Comparison of ENCODE assay signal across 14 mouse cellular contexts in genomic region chr16:18289614-18290013, GRCm38 (mm10). TPM values are rescaled to one million over a fixed set of nuclear protein-coding genes. Genes with fewer than 3 reads are reported as not detected.
DNase-seq lines count a peak whose midpoint lies in the region; ATAC-seq and TF ChIP-seq lines count a peak whose summit lies in the region.
"Not testable (repeated sequence)": the region's sequence is repeated elsewhere in the genome, so short reads cannot be mapped to it uniquely, and the experiment has no call there.
"Had no signal": no experiment of that assay in that cellular context is flagged by ENCODE, and none has a peak within 500 bp of the region (broad histone marks: within the 10 kb centered on the region; RNA-seq: fewer than 3 reads in every experiment).

No protein-coding gene starts in this region.

- H3K4me3 ChIP-seq in CH12.LX (replicated peaks in 1 of 3; ENCODE audit: low read depth in 2 of 3, low read length in 2 of 3, poor library complexity in 1 of 3) = peak overlapping the region; percentile 40 to 55 (median 55)
- H3K4me3 ChIP-seq in embryonic facial prominence, embryonic 10.5 days = peak overlapping the region; percentile 95
- peak overlapping the region; percentile 89 for H3K4me3 ChIP-seq in forebrain, embryonic 15.5 days
- H3K4me3 ChIP-seq in hindbrain, embryonic 10.5 days = peak overlapping the region; percentile 99
- H3K4me3 ChIP-seq in kidney, embryonic 15.5 days (replicated peaks) = peak overlapping the region; percentile 93
- H3K4me3 ChIP-seq in liver, embryonic 14.5 days (ENCODE audit: insufficient read depth in 1 of 2, low read depth in 2 of 2, low read length in 2 of 2) = peak overlapping the region; percentile 55 to 72
- H3K4me3 ChIP-seq in midbrain, embryonic 12.5 days = peak overlapping the region; percentile 82
- H3K4me3 ChIP-seq in small intestine, adult 2 months (ENCODE audit: low read depth, low read length) = peak overlapping the region; percentile 57

- not testable (repeated sequence) for TF ChIP-seq RAD21 in CH12.LX (IDR thresholded peaks at IDR 0.05; ENCODE audit: low read depth, low read length)

- in situ Hi-C loops in CH12.LX (cut with MboI; ENCODE audit: low pct_ligation_motif_present, low pct_unique_long_range_greater_than_20kb, low sequenced_read_pairs) = loop anchor here (5.0 kb wide), 1 partner anchor 37 kb away; no protein-coding TSS in a partner anchor

- dilution Hi-C loops in CH12.LX (cut with MboI; ENCODE audit: extremely low pct_ligation_motif_present, extremely low pct_unique_long_range_greater_than_20kb, low sequenced_read_pairs) = not testable (repeated sequence)

- peaks cover 42% of the 10 kb centered on the region for H3K79me2 ChIP-seq in CH12.LX (replicated peaks; ENCODE audit: control insufficient read depth, extremely low read depth, insufficient read depth, poor library complexity, severe bottlenecking)

- WGBS in embryonic facial prominence, embryonic 10.5 days = 5% methylated on average over 10 of the region's 10 CpGs
- 4% methylated on average over 10 of the region's 10 CpGs for WGBS in forebrain, embryonic 15.5 days
- 7% methylated on average over 10 of the region's 10 CpGs for WGBS in hindbrain, embryonic 10.5 days
- whole genome bisulfite sequencing in kidney, embryonic 15.5 days = 2% methylated on average over 10 of the region's 10 CpGs
- under 1% methylated on average over 9 of the region's 10 CpGs for WGBS in liver, embryonic 14.5 days (ENCODE audit: insufficient replicate concordance)
- 5% methylated on average over 10 of the region's 10 CpGs for WGBS in midbrain, embryonic 12.5 days
- WGBS in small intestine, adult 2 months = 2% methylated on average over 10 of the region's 10 CpGs

- not testable (repeated sequence) for ATAC-seq in forebrain, embryonic 15.5 days (replicated peaks); kidney, embryonic 15.5 days (replicated peaks; ENCODE audit: low FRiP score); liver, embryonic 14.5 days (ENCODE audit: insufficient read depth); midbrain, embryonic 12.5 days (ENCODE audit: low FRiP score, low read depth)

- H3K27ac ChIP-seq in CH12.LX (ENCODE audit: insufficient read depth, low read depth) = 0 out of 2 replicates have a peak overlapping the region, but pooled peaks have one; percentile 21
- H3K27ac ChIP-seq in embryonic facial prominence, embryonic 10.5 days (replicated peaks) = peak overlapping the region; percentile 98
- peak overlapping the region; percentile 67 for H3K27ac ChIP-seq in forebrain, embryonic 15.5 days (replicated peaks)
- peak overlapping the region; percentile 99 for H3K27ac ChIP-seq in hindbrain, embryonic 10.5 days
- peak overlapping the region; percentile 83 for H3K27ac ChIP-seq in kidney, embryonic 15.5 days
- H3K27ac ChIP-seq in liver, embryonic 14.5 days = peak overlapping the region; percentile 59; the same call in 1 of the 2 replicates
- H3K27ac ChIP-seq in midbrain, embryonic 12.5 days (replicated peaks) = 0 out of 2 replicates have a peak overlapping the region, but pooled peaks have one; percentile 42
- not testable (repeated sequence) for H3K27ac ChIP-seq in small intestine, adult 2 months (ENCODE audit: insufficient read depth, low read depth, low read length)

- TF ChIP-seq CTCF in CH12.LX (conservative IDR thresholded peaks at IDR 0.05 in 1 of 2, IDR thresholded peaks at IDR 0.05 in 1 of 2; ENCODE audit: low read depth in 2 of 2, low read length in 2 of 2); liver, embryonic 14.5 days (IDR thresholded peaks at IDR 0.05; ENCODE audit: low read depth); small intestine, adult 2 months (IDR thresholded peaks at IDR 0.05; ENCODE audit: extremely low read depth, insufficient read length, insufficient replicate concordance, low read depth, low read length): not testable (repeated sequence)

- peak overlapping the region; percentile 25; the same call in 1 of the 2 replicates for H3K4me2 ChIP-seq in CH12.LX (ENCODE audit: insufficient read depth, low read depth, poor library complexity, severe bottlenecking)
- H3K4me2 ChIP-seq in forebrain, embryonic 15.5 days (replicated peaks) = peak overlapping the region; percentile 85
- peak overlapping the region; percentile 51 for H3K4me2 ChIP-seq in kidney, embryonic 15.5 days
- H3K4me2 ChIP-seq in liver, embryonic 14.5 days (ENCODE audit: low read depth) = peak overlapping the region; percentile 61
- H3K4me2 ChIP-seq in midbrain, embryonic 12.5 days (replicated peaks) = peak overlapping the region; percentile 96

- H3K4me1 ChIP-seq in CH12.LX (ENCODE audit: control insufficient read depth in 1 of 2, insufficient read depth in 2 of 2) = peaks cover 13 to 33% of the 10 kb centered on the region in 2 experiments
- H3K4me1 ChIP-seq in embryonic facial prominence, embryonic 10.5 days = peaks cover 32% of the 10 kb centered on the region
- peaks cover 36% of the 10 kb centered on the region for H3K4me1 ChIP-seq in forebrain, embryonic 15.5 days
- peaks cover 34% of the 10 kb centered on the region for H3K4me1 ChIP-seq in hindbrain, embryonic 10.5 days (replicated peaks)
- H3K4me1 ChIP-seq in kidney, embryonic 15.5 days = peaks cover 24% of the 10 kb centered on the region
- H3K4me1 ChIP-seq in liver, embryonic 14.5 days (replicated peaks; ENCODE audit: control insufficient read depth in 2 of 2, insufficient read depth in 2 of 2, low read length in 1 of 2) = peaks cover 16 to 18% of the 10 kb centered on the region in 2 experiments
- peaks cover 31% of the 10 kb centered on the region for H3K4me1 ChIP-seq in midbrain, embryonic 12.5 days
- H3K4me1 ChIP-seq in small intestine, adult 2 months (ENCODE audit: control insufficient read depth, insufficient read depth, insufficient read length, low read length) = not testable (repeated sequence)

- TF ChIP-seq POLR2A in CH12.LX (IDR thresholded peaks at IDR 0.05; ENCODE audit: low read depth, low read length); small intestine, adult 2 months (IDR thresholded peaks at IDR 0.05; ENCODE audit: low read depth, low read length): not testable (repeated sequence)

- peak overlapping the region; percentile 57 for H3K9ac ChIP-seq in CH12.LX (ENCODE audit: insufficient read depth, low read depth)
- peak overlapping the region; percentile 38 for H3K9ac ChIP-seq in forebrain, embryonic 15.5 days (replicated peaks)
- H3K9ac ChIP-seq in kidney, embryonic 15.5 days = peak overlapping the region; percentile 98
- peak overlapping the region; percentile 68 for H3K9ac ChIP-seq in liver, embryonic 14.5 days (replicated peaks)
- H3K9ac ChIP-seq in midbrain, embryonic 12.5 days (replicated peaks) = not testable (repeated sequence)

- not testable (repeated sequence) for H3K27me3 ChIP-seq in CH12.LX (replicated peaks); embryonic facial prominence, embryonic 10.5 days (replicated peaks; ENCODE audit: low read depth, poor library complexity, severe bottlenecking); forebrain, embryonic 15.5 days; hindbrain, embryonic 10.5 days (ENCODE audit: insufficient read depth, poor library complexity, severe bottlenecking); kidney, embryonic 15.5 days; liver, embryonic 14.5 days (ENCODE audit: control insufficient read depth, insufficient read depth, low read length); midbrain, embryonic 12.5 days; small intestine, adult 2 months (ENCODE audit: control insufficient read depth, insufficient read depth, low read length)

- H3K36me3 ChIP-seq in CH12.LX (replicated peaks in 1 of 2; ENCODE audit: control insufficient read depth in 1 of 2, insufficient read depth in 1 of 2, low read length in 1 of 2) = peaks cover 16 to 30% of the 10 kb centered on the region in 2 experiments
- H3K36me3 ChIP-seq in embryonic facial prominence, embryonic 10.5 days (replicated peaks) = peaks cover 34% of the 10 kb centered on the region
- H3K36me3 ChIP-seq in forebrain, embryonic 15.5 days; small intestine, adult 2 months (ENCODE audit: control insufficient read depth, insufficient read depth, low read length): not testable (repeated sequence)
- H3K36me3 ChIP-seq in hindbrain, embryonic 10.5 days = peaks cover 31% of the 10 kb centered on the region
- H3K36me3 ChIP-seq in kidney, embryonic 15.5 days = peaks cover 16% of the 10 kb centered on the region
- peaks cover 27% of the 10 kb centered on the region for H3K36me3 ChIP-seq in liver, embryonic 14.5 days (replicated peaks; ENCODE audit: control insufficient read depth, insufficient read depth, low read depth)
- H3K36me3 ChIP-seq in midbrain, embryonic 12.5 days = peaks cover 11% of the 10 kb centered on the region

- not testable (repeated sequence) for H3K9me3 ChIP-seq in CH12.LX (replicated peaks; ENCODE audit: low read length); embryonic facial prominence, embryonic 10.5 days; forebrain, embryonic 15.5 days; hindbrain, embryonic 10.5 days; kidney, embryonic 15.5 days (replicated peaks); liver, embryonic 14.5 days (ENCODE audit: control insufficient read depth, low read length); midbrain, embryonic 12.5 days

- TF ChIP-seq EP300 in CH12.LX (IDR thresholded peaks at IDR 0.05; ENCODE audit: low read length) = not testable (repeated sequence)
- TF ChIP-seq EP300 in liver, embryonic 14.5 days (IDR thresholded peaks at IDR 0.05; ENCODE audit: low read depth) = 0 out of 2 replicates have a peak, but pooled peaks have one; percentile 7

- DNase-seq in CH12.LX (ENCODE audit: extremely low read depth) = peak; percentile 24
- DNase-seq in embryonic facial prominence, embryonic 10.5 days (ENCODE audit: low spot score); hindbrain, embryonic 10.5 days (ENCODE audit: low spot score); liver, embryonic 14.5 days (ENCODE audit: low read depth in 3 of 3, low spot score in 3 of 3): not testable (repeated sequence)

RNA-seq across cellular contexts. Expression of gene Dgcr8, which starts 0.6 kb away (rescaled TPM):
- 31.8 and 44.1 TPM in 2 replicates for total RNA-seq in CH12.LX (2012; rRNA removed)
- 29.1 and 34.4 TPM in 2 replicates for total RNA-seq in CH12.LX (2014; rRNA removed)
- 39.9 and 42.9 TPM in 2 replicates for polyA plus RNA-seq in CH12.LX (2012; ENCODE audit: insufficient read length, low read depth)
- polyA plus RNA-seq in embryonic facial prominence, embryonic 10.5 days (2016; fragmentation: Nextera tagmentation; extraction: Ambion mirVana) = 47.3 and 50.9 TPM in 2 replicates
- 38.5 and 40.9 TPM in 2 replicates for polyA plus RNA-seq in forebrain, embryonic 15.5 days (2015; fragmentation: Nextera tagmentation; extraction: Ambion mirVana)
- 37.4 and 45.4 TPM in 2 replicates for polyA plus RNA-seq in hindbrain, embryonic 10.5 days (2016; fragmentation: Nextera tagmentation; extraction: Ambion mirVana)
- 30.4 and 32.4 TPM in 2 replicates for polyA plus RNA-seq in kidney, embryonic 15.5 days (2015; fragmentation: Nextera tagmentation; extraction: Ambion mirVana)
- polyA plus RNA-seq in liver, embryonic 14.5 days (2012; rRNA removed) = 15.5 and 23.4 TPM in 2 replicates
- 8.8 and 10.4 TPM in 2 replicates for polyA plus RNA-seq in liver, embryonic 14.5 days (2014; fragmentation: Nextera tagmentation; extraction: Ambion mirVana)
- polyA plus RNA-seq in midbrain, embryonic 12.5 days (2016; fragmentation: Nextera tagmentation; extraction: Ambion mirVana) = 40.2 and 42.2 TPM in 2 replicates
- 6.3 and 14.5 TPM in 2 replicates for polyA plus RNA-seq in small intestine, adult 2 months (2012; rRNA removed)

RNA-seq across cellular contexts. Expression of gene Gm49776, which starts 31.5 kb away (rescaled TPM):
- 0.25 TPM in 1 of 2 replicates, not detected in the other for total RNA-seq in CH12.LX (2012; rRNA removed)
- not detected in 2 replicates for total RNA-seq in CH12.LX (2014; rRNA removed)
- polyA plus RNA-seq in CH12.LX (2012; ENCODE audit: insufficient read length, low read depth) = 25.0 TPM in 2 replicates
- polyA plus RNA-seq in embryonic facial prominence, embryonic 10.5 days (2016; fragmentation: Nextera tagmentation; extraction: Ambion mirVana) = 6.6 TPM in 1 of 2 replicates, not detected in the other
- polyA plus RNA-seq in forebrain, embryonic 15.5 days (2015; fragmentation: Nextera tagmentation; extraction: Ambion mirVana) = 3.1 and 6.6 TPM in 2 replicates
- polyA plus RNA-seq in hindbrain, embryonic 10.5 days (2016; fragmentation: Nextera tagmentation; extraction: Ambion mirVana) = 0.72 TPM in 1 of 2 replicates, not detected in the other
- 4.3 TPM in 1 of 2 replicates, not detected in the other for polyA plus RNA-seq in kidney, embryonic 15.5 days (2015; fragmentation: Nextera tagmentation; extraction: Ambion mirVana)
- 0.18 and 0.40 TPM in 2 replicates for polyA plus RNA-seq in liver, embryonic 14.5 days (2012; rRNA removed)
- 1.3 and 1.9 TPM in 2 replicates for polyA plus RNA-seq in liver, embryonic 14.5 days (2014; fragmentation: Nextera tagmentation; extraction: Ambion mirVana)
- 1.9 and 3.3 TPM in 2 replicates for polyA plus RNA-seq in midbrain, embryonic 12.5 days (2016; fragmentation: Nextera tagmentation; extraction: Ambion mirVana)
- polyA plus RNA-seq in small intestine, adult 2 months (2012; rRNA removed) = not detected in 2 replicates
- total RNA-seq: common myeloid progenitor, adult 5-6 weeks; gastrocnemius, postnatal 10 days; hematopoietic stem cell, adult 5-6 weeks; layer of hippocampus, adult 8-10 months; left cerebral cortex, postnatal 4 days had no signal
- polyA plus RNA-seq: CD4-positive, CD25-positive, alpha-beta regulatory T cell, adult 4 months had no signal

RNA-seq across cellular contexts. Expression of gene Ranbp1, which starts 41.1 kb away (rescaled TPM):
- total RNA-seq in CH12.LX (2012; rRNA removed) (605 and 763 TPM in 2 replicates), CH12.LX (2014; rRNA removed) (1,124 and 1,127 TPM in 2 replicates)
- 1,263 and 1,327 TPM in 2 replicates for polyA plus RNA-seq in CH12.LX (2012; ENCODE audit: insufficient read length, low read depth)
- 1,276 and 1,293 TPM in 2 replicates for polyA plus RNA-seq in embryonic facial prominence, embryonic 10.5 days (2016; fragmentation: Nextera tagmentation; extraction: Ambion mirVana)
- 441 and 464 TPM in 2 replicates for polyA plus RNA-seq in forebrain, embryonic 15.5 days (2015; fragmentation: Nextera tagmentation; extraction: Ambion mirVana)
- polyA plus RNA-seq in hindbrain, embryonic 10.5 days (2016; fragmentation: Nextera tagmentation; extraction: Ambion mirVana) = 1,091 and 1,220 TPM in 2 replicates
- polyA plus RNA-seq in kidney, embryonic 15.5 days (2015; fragmentation: Nextera tagmentation; extraction: Ambion mirVana) = 662 and 691 TPM in 2 replicates
- polyA plus RNA-seq in liver, embryonic 14.5 days (2012; rRNA removed) = 86.2 and 148 TPM in 2 replicates
- polyA plus RNA-seq in liver, embryonic 14.5 days (2014; fragmentation: Nextera tagmentation; extraction: Ambion mirVana) = 338 and 364 TPM in 2 replicates
- polyA plus RNA-seq in midbrain, embryonic 12.5 days (2016; fragmentation: Nextera tagmentation; extraction: Ambion mirVana) = 869 and 888 TPM in 2 replicates
- 17.7 and 47.7 TPM in 2 replicates for polyA plus RNA-seq in small intestine, adult 2 months (2012; rRNA removed)

RNA-seq across cellular contexts. Expression of gene Trmt2a, which starts 41.1 kb away (rescaled TPM):
- total RNA-seq in CH12.LX (2012; rRNA removed) (155 and 208 TPM in 2 replicates), CH12.LX (2014; rRNA removed) (196 and 199 TPM in 2 replicates)
- polyA plus RNA-seq in CH12.LX (2012; ENCODE audit: insufficient read length, low read depth) = 216 and 252 TPM in 2 replicates
- 116 and 120 TPM in 2 replicates for polyA plus RNA-seq in embryonic facial prominence, embryonic 10.5 days (2016; fragmentation: Nextera tagmentation; extraction: Ambion mirVana)
- 114 and 119 TPM in 2 replicates for polyA plus RNA-seq in forebrain, embryonic 15.5 days (2015; fragmentation: Nextera tagmentation; extraction: Ambion mirVana)
- 130 and 133 TPM in 2 replicates for polyA plus RNA-seq in hindbrain, embryonic 10.5 days (2016; fragmentation: Nextera tagmentation; extraction: Ambion mirVana)
- 99.2 and 102 TPM in 2 replicates for polyA plus RNA-seq in kidney, embryonic 15.5 days (2015; fragmentation: Nextera tagmentation; extraction: Ambion mirVana)
- 44.4 and 51.8 TPM in 2 replicates for polyA plus RNA-seq in liver, embryonic 14.5 days (2012; rRNA removed)
- 46.2 and 47.9 TPM in 2 replicates for polyA plus RNA-seq in liver, embryonic 14.5 days (2014; fragmentation: Nextera tagmentation; extraction: Ambion mirVana)
- polyA plus RNA-seq in midbrain, embryonic 12.5 days (2016; fragmentation: Nextera tagmentation; extraction: Ambion mirVana) = 112 and 120 TPM in 2 replicates
- polyA plus RNA-seq in small intestine, adult 2 months (2012; rRNA removed) = 24.0 and 29.7 TPM in 2 replicates

RNA-seq across cellular contexts. Expression of gene Zdhhc8, which starts 54.7 kb away (rescaled TPM):
- total RNA-seq in CH12.LX (2012; rRNA removed) (10.3 and 12.1 TPM in 2 replicates), CH12.LX (2014; rRNA removed) (3.2 and 3.6 TPM in 2 replicates)
- polyA plus RNA-seq in CH12.LX (2012; ENCODE audit: insufficient read length, low read depth) = 9.5 and 15.2 TPM in 2 replicates
- 15.5 and 17.9 TPM in 2 replicates for polyA plus RNA-seq in embryonic facial prominence, embryonic 10.5 days (2016; fragmentation: Nextera tagmentation; extraction: Ambion mirVana)
- 17.9 and 18.9 TPM in 2 replicates for polyA plus RNA-seq in forebrain, embryonic 15.5 days (2015; fragmentation: Nextera tagmentation; extraction: Ambion mirVana)
- 13.0 and 13.7 TPM in 2 replicates for polyA plus RNA-seq in hindbrain, embryonic 10.5 days (2016; fragmentation: Nextera tagmentation; extraction: Ambion mirVana)
- polyA plus RNA-seq in kidney, embryonic 15.5 days (2015; fragmentation: Nextera tagmentation; extraction: Ambion mirVana) = 15.6 and 17.5 TPM in 2 replicates
- polyA plus RNA-seq in liver, embryonic 14.5 days (2012; rRNA removed) = 2.9 and 3.9 TPM in 2 replicates
- 0.88 and 1.2 TPM in 2 replicates for polyA plus RNA-seq in liver, embryonic 14.5 days (2014; fragmentation: Nextera tagmentation; extraction: Ambion mirVana)
- polyA plus RNA-seq in midbrain, embryonic 12.5 days (2016; fragmentation: Nextera tagmentation; extraction: Ambion mirVana) = 15.0 and 16.6 TPM in 2 replicates
- polyA plus RNA-seq in small intestine, adult 2 months (2012; rRNA removed) = 21.3 and 27.8 TPM in 2 replicates

Comparison
In these comparisons a context has a peak if more than half of its experiments do, and no peak if none do; other contexts are left out.
1. H3K4me2 ChIP-seq: peak in every context shown above with its lines; median percentile 96 in midbrain, embryonic 12.5 days; 85 in forebrain, embryonic 15.5 days; 61 in liver, embryonic 14.5 days; 51 in kidney, embryonic 15.5 days; 25 in CH12.LX.